Mouse (Mus musculus): ENCODE data around the gene Rfx8.

DNA sequence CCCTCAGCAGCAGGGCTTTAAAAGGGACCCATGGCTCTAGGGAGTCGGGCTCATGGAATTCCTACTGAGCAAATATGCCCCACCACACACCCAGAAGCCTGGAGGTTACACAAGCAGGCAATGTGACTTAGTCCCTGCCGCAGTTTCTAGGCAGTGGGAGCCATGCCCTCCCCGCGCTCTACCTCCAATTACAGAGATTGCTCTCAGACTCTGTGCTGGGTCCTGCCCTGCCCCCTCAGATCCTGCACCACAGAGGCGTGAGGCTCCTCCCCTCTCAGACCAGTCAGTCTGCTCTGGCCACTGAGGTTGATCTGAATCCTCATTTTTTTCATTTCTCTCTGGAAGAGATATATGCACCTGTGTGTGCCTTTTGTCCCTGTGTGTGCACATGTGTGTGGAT lies 84.1 kb downstream of the Rfx8 start:
- TF ChIP-seq USF1 (IDR thresholded peaks at IDR 0.05; ENCODE audit: low read depth) (no peak), CTCF (IDR thresholded peaks at IDR 0.05; ENCODE audit: control insufficient read depth, insufficient read depth, insufficient read length) (no peak), CEBPB (IDR thresholded peaks at IDR 0.05; ENCODE audit: low read depth) (no peak), MAX (IDR thresholded peaks at IDR 0.05) (no peak), MYOD1 (IDR thresholded peaks at IDR 0.05; ENCODE audit: control insufficient read depth, insufficient read length, low read depth) (no peak), FOSL1 (IDR thresholded peaks at IDR 0.05; ENCODE audit: insufficient read depth, low read length, poor library complexity, severe bottlenecking) (no peak), MYOG (IDR thresholded peaks at IDR 0.05; ENCODE audit: control insufficient read depth, extremely low read depth, insufficient read length) (no peak)
